Mouse (Mus musculus) liver, embryonic 14.5 days (tissue): ENCODE measurements around the gene Trak2.
"Not testable (repeated sequence)": the region's sequence is repeated elsewhere in the genome, so short reads cannot be mapped to it uniquely, and the experiment has no call there.

Experiments used
- CTCF ChIP-seq: IDR thresholded peaks from 2 replicates; pipeline ENCODE4 v1.5.1; 2016; ENCODE audit warnings: antibody characterized with exemption, low read depth, control low read depth
- EP300 ChIP-seq: IDR thresholded peaks from 2 replicates; pipeline ENCODE4 v1.6.1; 2016; ENCODE audit warnings: antibody characterized with exemption, low read depth

- not testable (repeated sequence) for TF ChIP-seq CTCF, EP300
Observed at GRCm38 (mm10) chr1:58879291-58879690, 93.9 kb downstream of the Trak2 start.
